Mouse (Mus musculus) hindbrain, embryonic 10.5 days (tissue): ENCODE measurements around the gene Glis2. TPM values are rescaled to one million over a fixed set of nuclear protein-coding genes. Genes with fewer than 3 reads are reported as not detected.

Experiments
- DNase-seq: peaks from one replicate; pipeline ENCODE4 v3.0.0-alpha.2; 2017; ENCODE audit warnings: low spot score
- H3K27ac ChIP-seq: fragments of 300-500 bp; sonication (generic); 2 replicates; pipeline ENCODE4 v1.5.1; 2016; ENCODE audit warnings: mild to moderate bottlenecking, moderate library complexity
- H3K27me3 ChIP-seq: fragments of 300-500 bp; sonication (generic); 2 replicates; pipeline ENCODE4 v1.6.1; 2016; ENCODE audit warnings: mild to moderate bottlenecking; ENCODE audit not compliant: poor library complexity, insufficient read depth, severe bottlenecking
- H3K36me3 ChIP-seq: fragments of 300-500 bp; sonication (generic); 2 replicates; pipeline ENCODE4 v1.6.1; 2016; ENCODE audit warnings: mild to moderate bottlenecking, moderate library complexity
- H3K4me1 ChIP-seq: fragments of 300-500 bp; sonication (generic); replicated peaks from 2 replicates; pipeline ENCODE4 v1.6.1; 2016; ENCODE audit warnings: mild to moderate bottlenecking
- H3K4me3 ChIP-seq: fragments of 300-500 bp; sonication (generic); 2 replicates; pipeline ENCODE4 v1.5.1; 2016; ENCODE audit warnings: mild to moderate bottlenecking, moderate library complexity
- H3K9me3 ChIP-seq: fragments of 300-500 bp; sonication (generic); 2 replicates; pipeline ENCODE4 v1.6.1; 2016; ENCODE audit warnings: mild to moderate bottlenecking, moderate library complexity
- WGBS: fragments of 180-500 bp; shearing (Covaris S2); methylation state at CpG from one replicate; pipeline ENCODE4 v1.1.7; 2016; 5-methylcytosine and 5-hydroxymethylcytosine counted together
- polyA plus RNA-seq: library from polyadenylated mRNA; unstranded; fragments of >200 nt; fragmentation: Nextera tagmentation; extraction: Ambion mirVana; gene quantifications from 2 replicates; pipeline ENCODE4 v1.2.1, GENCODE M21; 2016

The Glis2 gene
- polyA plus RNA-seq, 1 experiment from 2014 or later = 27.9 TPM

DNA sequence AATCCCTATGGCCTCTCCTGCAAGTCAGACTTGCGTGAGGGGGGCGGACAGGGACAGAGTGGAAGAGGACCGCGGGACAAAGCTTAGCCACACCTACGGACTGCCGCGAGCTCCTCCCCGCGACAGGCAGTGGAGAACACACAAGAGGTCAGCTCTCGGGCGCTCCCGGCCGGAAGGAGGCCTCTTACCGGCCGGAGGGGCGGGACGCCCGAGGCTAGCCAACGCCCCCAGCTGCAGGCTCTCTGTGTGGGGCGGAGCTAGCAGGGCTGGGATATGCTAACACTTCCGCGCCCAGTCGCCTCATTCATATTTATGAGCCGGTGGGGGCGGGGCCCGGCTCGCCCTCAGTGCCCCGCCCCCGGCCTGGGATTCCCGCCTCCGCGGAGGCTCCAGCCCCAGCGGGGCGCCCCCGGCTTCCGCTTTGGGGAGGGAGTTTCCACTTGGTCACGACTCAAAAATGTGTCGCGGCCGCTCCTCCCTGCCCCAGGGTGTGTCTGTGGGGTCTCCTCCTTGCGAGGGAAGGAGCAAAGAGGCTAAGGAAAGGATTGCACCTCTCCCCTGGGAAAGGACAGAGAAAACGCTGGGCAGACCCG is 7.9 kb upstream of the Glis2 start:
- WGBS = under 1% methylated on average over 43 of the region's 43 CpGs
- peaks cover 26% of the 10 kb centered on the region for H3K4me1 ChIP-seq
- peak overlapping the region; percentile 91 for H3K27ac ChIP-seq
- H3K27me3 ChIP-seq = no peaks in the 10 kb centered on the region
- H3K36me3 ChIP-seq = peaks cover 8% of the 10 kb centered on the region
- H3K9me3 ChIP-seq = peaks cover 2% of the 10 kb centered on the region; the same call in 1 of the 2 replicates
- DNase-seq = peak; percentile 98
- H3K4me3 ChIP-seq = peak overlapping the region; percentile 54

DNA sequence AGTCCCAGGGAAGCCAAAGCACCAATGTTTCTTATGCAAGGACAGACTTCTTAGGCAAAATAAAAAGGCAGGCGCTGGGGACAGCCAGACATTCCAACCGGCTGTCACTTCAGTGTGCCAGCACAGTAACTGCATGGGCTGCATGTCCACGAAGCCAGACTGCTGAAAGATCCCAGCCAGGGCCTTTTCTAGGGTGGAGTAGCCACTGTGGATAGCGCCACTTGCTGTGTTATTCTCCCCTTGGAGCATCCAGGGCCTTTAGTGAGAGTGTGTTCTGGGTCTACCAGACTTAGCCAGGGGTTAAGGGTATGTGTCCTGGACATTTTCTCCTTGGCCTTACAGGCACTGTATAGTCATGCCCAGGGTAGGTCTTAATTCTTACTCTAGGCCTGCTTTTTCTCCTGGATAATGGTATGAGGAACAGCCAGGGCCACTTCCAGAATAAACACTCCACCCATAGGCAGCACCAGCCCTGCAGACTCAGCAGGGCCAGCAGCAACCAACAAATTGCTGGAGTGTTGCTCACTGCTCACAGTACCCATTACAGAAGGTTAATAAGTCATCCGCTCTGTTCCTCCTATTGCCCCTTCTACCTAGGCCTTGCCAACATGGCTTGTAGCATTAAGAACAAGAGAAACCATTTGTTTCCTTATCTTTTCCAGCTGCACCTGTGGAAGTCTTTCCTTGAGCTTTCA is 6.8 kb upstream of the Glis2 start:
- 62% methylated on average over 5 of the region's 5 CpGs for WGBS

DNA sequence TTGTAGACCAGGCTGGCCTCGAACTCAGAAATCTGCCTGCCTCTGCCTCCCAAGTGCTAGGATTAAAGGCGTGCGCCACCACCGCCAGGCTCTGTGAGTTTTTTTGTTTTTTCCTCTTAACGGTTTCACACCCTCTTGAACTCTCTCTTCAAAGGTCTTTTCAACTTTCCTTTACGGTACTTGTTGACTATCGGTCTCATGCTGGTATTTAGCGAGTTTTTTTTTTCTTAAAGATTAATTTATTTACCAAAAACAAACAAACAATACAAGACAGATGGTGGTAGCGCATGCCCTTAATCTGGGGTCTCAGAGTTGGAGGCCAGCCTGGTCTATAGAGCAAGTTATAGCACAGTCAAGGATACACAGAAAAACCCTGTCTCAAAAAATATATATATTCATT is 4.3 kb upstream of the Glis2 start:
- no peak for DNase-seq
- H3K4me1 ChIP-seq = peaks cover 52% of the 10 kb centered on the region
- WGBS = 96% methylated on average over 9 of the region's 9 CpGs
- H3K9me3 ChIP-seq = peaks cover 2% of the 10 kb centered on the region; the same call in 1 of the 2 replicates
- H3K27ac ChIP-seq = no peak overlapping the region
- H3K4me3 ChIP-seq = no peak overlapping the region
- no peaks in the 10 kb centered on the region for H3K27me3 ChIP-seq
- peaks cover 8% of the 10 kb centered on the region for H3K36me3 ChIP-seq

More for the DNA sequence above, 6.8 kb upstream of the Glis2 start:
- Histone ChIP-seq H3K27ac (peak overlapping the region; percentile 91), H3K4me3 (no peak overlapping the region), H3K4me1 (peaks cover 30% of the 10 kb centered on the region), H3K9me3 (peaks cover 2% of the 10 kb centered on the region; the same call in 1 of the 2 replicates), H3K27me3 (no peaks in the 10 kb centered on the region), H3K36me3 (peaks cover 8% of the 10 kb centered on the region)
- DNase-seq = no peak

DNA sequence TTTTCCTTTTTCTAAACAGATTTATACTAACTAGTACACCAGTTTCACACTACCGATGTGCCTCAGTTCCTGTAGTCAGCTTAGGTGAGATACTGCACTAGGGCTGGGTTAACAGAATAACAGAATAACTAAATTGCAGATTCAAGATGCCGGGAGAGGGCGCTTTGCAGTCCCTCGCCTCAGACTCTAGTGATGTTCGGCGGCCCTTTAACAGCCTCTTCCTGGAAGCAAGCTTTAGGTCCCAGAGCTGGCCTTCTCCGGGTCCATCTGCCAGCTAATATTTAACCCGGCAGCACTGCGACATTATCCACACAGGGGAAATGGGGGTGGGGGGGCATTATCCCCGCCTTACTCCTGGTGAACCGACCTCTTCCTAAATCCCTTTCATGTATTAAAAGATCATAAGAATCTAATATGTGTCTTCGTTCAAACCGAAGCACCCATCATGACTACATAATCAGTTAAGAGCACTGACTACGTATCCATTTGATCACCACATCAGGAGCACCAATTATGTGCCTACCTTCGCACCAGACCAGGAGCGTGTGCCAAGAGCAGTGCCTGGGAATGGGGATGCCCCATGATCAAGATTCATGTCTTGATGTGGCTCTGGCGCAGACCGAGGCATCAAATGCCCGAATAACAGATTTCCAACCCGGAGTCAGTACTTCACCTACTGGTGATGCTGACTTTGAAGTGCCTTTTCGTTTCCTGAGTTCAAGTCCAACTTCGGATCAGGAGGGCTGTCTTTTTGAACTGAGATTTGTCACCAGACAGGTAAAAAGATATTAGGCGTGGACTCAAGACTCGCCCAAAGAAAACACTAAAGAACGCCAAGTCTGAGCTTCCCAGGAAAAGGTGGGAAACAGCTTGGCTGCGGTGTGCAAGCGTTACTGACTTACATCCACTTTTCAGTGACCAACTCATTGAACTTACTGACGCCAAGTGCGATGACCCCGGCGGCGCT is 1.3 kb upstream of the Glis2 start:
- peaks cover 56% of the 10 kb centered on the region for H3K4me1 ChIP-seq

DNA sequence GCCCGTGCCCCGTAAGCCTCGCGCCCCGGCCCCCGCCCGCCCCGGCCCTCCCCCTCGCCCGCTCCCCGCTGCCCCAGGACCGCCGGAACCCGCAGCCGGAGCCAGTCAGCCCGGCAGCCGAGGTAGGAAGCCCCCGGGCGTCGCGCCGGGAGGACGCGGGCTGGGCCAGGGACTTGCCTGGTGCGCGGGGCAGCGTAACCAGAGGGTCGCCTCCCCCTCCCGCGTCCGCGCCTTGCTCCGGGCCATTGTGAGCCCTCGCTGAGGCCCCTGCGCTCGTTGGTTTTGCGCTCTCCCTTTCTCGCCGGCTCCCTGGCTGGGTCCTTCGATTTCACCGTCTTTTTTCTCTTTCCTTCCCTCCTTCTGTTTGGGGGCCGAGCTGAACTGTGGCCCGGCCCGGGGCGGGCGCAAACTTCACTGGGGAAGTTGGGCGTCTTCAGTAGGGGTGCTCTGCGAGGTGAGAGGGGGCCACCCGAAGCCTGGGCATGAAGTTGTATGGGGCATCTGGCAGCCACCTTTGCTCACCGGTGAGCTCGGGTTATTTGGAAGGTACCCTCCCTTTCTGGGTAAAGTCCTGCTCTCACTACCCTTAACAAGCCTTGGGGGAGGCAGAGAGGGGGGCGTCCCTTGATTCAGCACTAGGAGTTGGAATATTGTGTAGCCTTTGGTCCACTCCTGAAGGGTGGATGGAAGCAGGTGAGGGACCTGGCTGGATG is 457 bp downstream of the Glis2 start:
- H3K9me3 ChIP-seq = peaks cover 2% of the 10 kb centered on the region; the same call in 1 of the 2 replicates
- WGBS = under 1% methylated on average over 52 of the region's 52 CpGs
- peaks cover 10% of the 10 kb centered on the region for H3K36me3 ChIP-seq
- peak overlapping the region; percentile 90 for H3K4me3 ChIP-seq
- H3K4me1 ChIP-seq = peaks cover 74% of the 10 kb centered on the region
- H3K27me3 ChIP-seq = no peaks in the 10 kb centered on the region
- DNase-seq = no peak
- peak overlapping the region; percentile 99 for H3K27ac ChIP-seq

More for the DNA sequence above, 1.3 kb upstream of the Glis2 start:
- H3K27ac ChIP-seq = peak overlapping the region; percentile 99
- DNase-seq = peak; percentile 65
- peaks cover 8% of the 10 kb centered on the region for H3K36me3 ChIP-seq
- peak overlapping the region; percentile 90 for H3K4me3 ChIP-seq
- WGBS = 17% methylated on average over 32 of the region's 32 CpGs
- no peaks in the 10 kb centered on the region for H3K27me3 ChIP-seq
- peaks cover 2% of the 10 kb centered on the region; the same call in 1 of the 2 replicates for H3K9me3 ChIP-seq

DNA sequence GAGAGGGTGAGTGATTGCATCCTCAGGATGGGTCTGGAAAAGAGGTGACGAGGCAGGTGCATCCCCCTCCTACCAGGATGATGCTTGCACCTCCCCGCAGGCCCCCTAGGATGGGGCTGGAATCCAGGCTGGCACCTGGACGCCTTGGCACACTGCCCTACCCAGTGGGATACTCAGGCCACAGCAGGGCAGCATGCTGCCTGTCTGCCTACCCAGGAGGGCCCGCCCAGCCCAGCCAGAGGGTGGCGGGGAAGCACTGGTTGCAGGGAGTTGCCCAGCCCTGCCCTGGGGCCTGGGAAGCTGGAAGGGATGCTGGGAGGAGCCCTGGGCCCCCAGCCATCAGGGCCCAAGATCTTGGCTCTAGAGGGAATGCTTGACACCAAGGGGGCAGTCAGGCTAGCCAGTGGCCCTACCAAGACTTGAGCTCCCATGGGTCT is 1.0 kb downstream of the Glis2 start:
- peaks cover 8% of the 10 kb centered on the region for H3K36me3 ChIP-seq
- H3K4me3 ChIP-seq = peak overlapping the region; percentile 90
- 4% methylated on average over 5 of the region's 5 CpGs for WGBS
- peaks cover 80% of the 10 kb centered on the region for H3K4me1 ChIP-seq
- no peaks in the 10 kb centered on the region for H3K27me3 ChIP-seq
- no peak for DNase-seq
- H3K27ac ChIP-seq = peak overlapping the region; percentile 99
- peaks cover 1% of the 10 kb centered on the region; the same call in 1 of the 2 replicates for H3K9me3 ChIP-seq

DNA sequence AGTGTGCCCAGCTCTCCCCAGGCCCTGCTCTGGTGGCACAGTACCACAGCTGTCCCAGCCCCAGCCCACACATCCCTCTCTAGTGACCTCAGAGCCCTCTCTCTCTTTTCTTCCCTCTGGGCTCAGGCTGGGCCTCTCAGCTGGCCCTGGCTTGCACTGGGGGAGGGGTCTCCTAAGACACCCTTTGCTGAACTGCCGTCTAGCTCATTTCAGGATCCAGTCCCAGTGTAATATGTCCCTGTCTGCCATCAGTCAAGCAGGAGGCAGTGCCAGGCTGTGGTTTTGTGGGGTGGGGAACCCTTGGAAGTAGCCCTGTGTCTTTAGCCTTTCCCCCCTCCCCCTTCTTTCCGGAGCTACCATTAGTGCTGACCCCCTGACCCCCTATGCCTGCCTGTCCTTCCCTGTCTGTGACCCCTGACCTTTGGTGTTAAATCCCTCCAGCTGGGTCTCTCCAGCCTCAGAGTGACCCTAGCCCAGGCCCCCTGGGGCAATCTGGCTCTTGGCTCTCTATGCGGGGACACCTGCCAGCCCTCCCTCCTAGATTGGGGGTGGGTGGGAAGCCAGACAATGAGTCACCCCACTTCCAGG is 1.7 kb downstream of the Glis2 start:
- Histone ChIP-seq H3K27ac (peak overlapping the region; percentile 99), H3K4me1 (peaks cover 87% of the 10 kb centered on the region), H3K4me3 (peak overlapping the region; percentile 90), H3K9me3 (no peaks in the 10 kb centered on the region), H3K27me3 (no peaks in the 10 kb centered on the region), H3K36me3 (peaks cover 2% of the 10 kb centered on the region; the same call in 1 of the 2 replicates)
- DNase-seq = peak; percentile 73
- WGBS = 2% methylated on average over 3 of the region's 3 CpGs

DNA sequence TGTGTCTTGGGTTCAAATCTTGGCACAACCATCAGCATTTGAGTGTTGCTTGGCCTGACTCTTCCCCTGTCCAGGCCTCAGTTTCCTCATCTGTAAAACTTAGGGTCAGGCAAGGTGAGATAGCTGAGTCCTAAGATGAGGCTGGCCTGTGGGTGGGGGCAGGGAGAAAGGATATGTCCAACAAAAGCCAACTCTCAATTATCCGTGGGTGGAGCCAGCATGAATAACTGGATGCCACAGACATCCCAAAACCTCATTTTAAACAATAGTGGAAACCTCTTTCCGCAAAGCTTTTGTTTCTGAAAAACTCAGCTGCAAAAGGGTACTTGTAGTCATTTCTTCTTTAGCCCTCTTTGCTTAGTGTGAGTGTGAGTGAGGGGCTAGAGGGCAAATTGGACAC is 2.3 kb downstream of the Glis2 start:
- H3K27me3 ChIP-seq = no peaks in the 10 kb centered on the region
- peaks cover 2% of the 10 kb centered on the region; the same call in 1 of the 2 replicates for H3K36me3 ChIP-seq
- 43% methylated on average over 2 of the region's 2 CpGs for WGBS
- DNase-seq = no peak
- peaks cover 93% of the 10 kb centered on the region for H3K4me1 ChIP-seq
- peak overlapping the region; percentile 99 for H3K27ac ChIP-seq
- H3K4me3 ChIP-seq = peak overlapping the region; percentile 90
- H3K9me3 ChIP-seq = no peaks in the 10 kb centered on the region

DNA sequence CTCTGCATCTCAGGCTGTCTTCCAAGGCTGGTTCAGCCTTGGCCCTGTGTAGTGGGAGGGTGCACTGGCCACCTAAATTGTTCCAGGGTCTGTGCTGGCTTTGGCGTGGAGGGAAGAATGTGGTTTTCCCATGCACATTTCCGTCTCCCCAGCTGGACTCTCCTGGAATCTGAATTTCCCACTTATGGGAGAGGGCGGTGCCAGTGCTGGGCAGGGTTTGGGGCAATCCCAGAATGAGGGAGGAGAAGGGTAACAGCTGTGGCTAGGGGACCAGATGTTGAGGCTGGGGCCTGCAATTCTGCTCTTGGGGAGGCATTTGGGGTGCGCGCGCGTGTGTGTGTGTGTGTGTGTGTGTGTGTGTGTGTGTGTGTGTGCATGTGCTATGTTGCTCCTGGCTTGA is 2.8 kb downstream of the Glis2 start:
- no peak for DNase-seq
- 60% methylated on average over 7 of the region's 7 CpGs for WGBS
- peaks cover 97% of the 10 kb centered on the region for H3K4me1 ChIP-seq
- no peaks in the 10 kb centered on the region for H3K27me3 ChIP-seq
- peak overlapping the region; percentile 99 for H3K27ac ChIP-seq
- no peaks in the 10 kb centered on the region for H3K9me3 ChIP-seq
- peaks cover 2% of the 10 kb centered on the region; the same call in 1 of the 2 replicates for H3K36me3 ChIP-seq
- H3K4me3 ChIP-seq = peak overlapping the region; percentile 90

DNA sequence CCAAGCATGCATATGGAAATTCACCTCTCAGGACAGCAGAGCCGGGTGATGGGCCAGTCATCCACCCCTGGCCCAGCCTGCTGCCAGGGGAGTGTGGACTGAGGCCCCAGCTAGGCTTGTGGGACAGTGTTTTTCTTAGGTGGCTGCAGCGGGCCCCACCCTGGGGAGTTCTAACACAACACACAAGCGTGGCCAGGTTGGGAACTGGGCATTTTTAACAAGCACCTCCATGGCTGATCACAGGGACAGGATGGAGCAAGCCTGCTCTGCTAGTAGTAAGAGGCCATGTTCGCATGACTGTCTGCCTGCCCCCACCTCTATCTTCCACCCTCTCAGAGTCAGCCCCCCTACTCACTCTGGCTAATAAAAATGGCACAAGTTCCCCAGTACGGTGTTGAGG is 3.5 kb downstream of the Glis2 start:
- Histone ChIP-seq H3K27ac (peak overlapping the region; percentile 99), H3K27me3 (no peaks in the 10 kb centered on the region), H3K4me1 (peaks cover 97% of the 10 kb centered on the region), H3K36me3 (peaks cover 2% of the 10 kb centered on the region; the same call in 1 of the 2 replicates), H3K9me3 (no peaks in the 10 kb centered on the region), H3K4me3 (peak overlapping the region; percentile 90)
- DNase-seq = no peak
- 69% methylated on average over 5 of the region's 5 CpGs for WGBS

DNA sequence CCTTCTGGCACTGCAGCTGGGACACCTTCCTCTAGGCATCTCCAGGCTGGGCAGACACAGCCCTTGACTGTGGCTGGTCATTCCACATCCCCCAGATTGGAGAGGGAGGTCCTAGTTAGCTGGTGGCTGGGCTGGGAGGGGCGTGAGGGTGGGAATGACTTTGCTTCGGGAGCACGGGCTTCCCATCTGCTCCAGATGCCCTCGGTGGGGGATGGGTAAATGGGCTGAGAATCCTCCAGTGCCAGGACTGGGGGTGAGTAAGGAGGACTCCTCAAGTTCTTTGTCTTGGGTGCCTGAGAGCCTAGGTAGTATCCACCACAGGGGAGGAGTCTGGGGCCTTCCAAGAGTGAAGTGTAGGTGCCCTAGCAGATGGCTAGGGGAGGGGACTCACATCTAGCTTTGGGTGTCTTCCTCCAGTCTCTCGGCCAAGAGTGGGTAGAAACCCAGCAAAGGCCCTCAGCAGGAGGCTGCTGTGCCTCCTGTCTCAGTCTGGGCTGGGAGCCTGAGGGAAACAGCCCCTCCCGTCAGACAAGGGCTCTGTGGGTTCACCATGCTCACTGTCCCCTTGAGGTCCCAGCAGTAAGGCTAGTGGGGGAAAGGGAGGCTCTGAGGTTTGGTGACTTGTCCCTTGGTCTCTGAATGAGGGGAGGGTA is 4.5 kb downstream of the Glis2 start:
- 27% methylated on average over 6 of the region's 6 CpGs for WGBS
- Histone ChIP-seq H3K4me3 (peak overlapping the region; percentile 90), H3K4me1 (peaks cover 97% of the 10 kb centered on the region), H3K27ac (peak overlapping the region; percentile 99), H3K36me3 (peaks cover 2% of the 10 kb centered on the region; the same call in 1 of the 2 replicates), H3K27me3 (no peaks in the 10 kb centered on the region), H3K9me3 (no peaks in the 10 kb centered on the region)
- peak; percentile 51 for DNase-seq
